Mouse (Mus musculus): ENCODE data around the gene Exoc3.

DNA sequence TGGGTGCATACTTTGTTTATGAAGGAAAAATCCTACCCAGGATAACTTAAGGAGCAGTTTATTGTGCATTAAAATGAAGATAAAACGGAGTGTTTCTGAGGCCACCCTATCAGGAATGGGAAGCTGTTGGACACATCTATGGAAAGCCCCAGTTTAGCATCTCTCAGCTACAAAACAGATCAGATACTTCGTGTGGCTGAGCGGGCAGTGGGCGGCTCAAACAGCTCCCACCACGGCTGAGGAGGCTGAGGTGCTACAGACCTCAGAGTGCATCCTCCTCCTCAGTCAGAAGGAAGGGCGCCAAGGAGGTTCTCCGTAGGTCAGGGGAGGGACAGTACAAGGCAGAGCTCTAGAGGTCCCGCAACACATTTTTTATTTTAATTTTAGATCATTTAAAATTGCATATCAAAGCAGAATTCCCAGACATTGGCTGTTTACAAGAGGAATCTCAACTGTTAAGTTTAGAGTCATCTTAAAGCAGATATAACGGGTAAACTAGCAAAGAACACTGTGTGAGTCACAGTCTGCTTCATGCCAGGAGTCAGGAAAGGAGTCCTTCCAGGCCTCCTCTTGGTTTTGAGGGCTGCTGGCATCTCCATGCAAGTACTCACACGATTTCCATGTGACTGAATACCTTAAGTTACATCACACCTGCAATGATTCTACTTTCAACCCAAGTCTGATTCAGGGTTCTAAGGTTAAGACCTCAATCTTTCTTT lies 38.9 kb downstream of the Exoc3 start:
- TF ChIP-seq POLR2A (IDR thresholded peaks at IDR 0.05; ENCODE audit: insufficient read length, low read depth) (no peak), POLR2AphosphoS2 (IDR thresholded peaks at IDR 0.05; ENCODE audit: insufficient read length, low read depth) (no peak), MAX (IDR thresholded peaks at IDR 0.05; ENCODE audit: low read depth) (no peak), CEBPB (IDR thresholded peaks at IDR 0.05; ENCODE audit: insufficient read depth, poor library complexity, severe bottlenecking) (no peak), SRF (IDR thresholded peaks at IDR 0.05; ENCODE audit: control insufficient read depth, insufficient read length, low read depth) (no peak), USF1 (IDR thresholded peaks at IDR 0.05; ENCODE audit: low read depth) (no peak), E2F4 (IDR thresholded peaks at IDR 0.05; ENCODE audit: insufficient read depth) (no peak), MYOD1 (IDR thresholded peaks at IDR 0.05; ENCODE audit: control insufficient read depth in 1 of 3, insufficient read length in 2 of 3, low read depth in 2 of 3) (no peak), TCF12 (IDR thresholded peaks at IDR 0.05; ENCODE audit: insufficient read depth, poor library complexity, severe bottlenecking) (no peak), MYOG (IDR thresholded peaks at IDR 0.05; ENCODE audit: control insufficient read depth in 1 of 3, insufficient read depth in 1 of 3, insufficient read length in 2 of 3, low read depth in 2 of 3) (no peak), REST (IDR thresholded peaks at IDR 0.05; ENCODE audit: insufficient read depth, insufficient read length) (no peak), TCF3 (IDR thresholded peaks at IDR 0.05; ENCODE audit: insufficient read length, low read depth) (no peak)

Data from myocyte (in vitro differentiated cells).